Mouse (Mus musculus): Measurements from ENCODE around the gene Gadd45b.

GRCm38 (mm10) chr10:80901409-80902272 is 28.2 kb upstream of the Gadd45b start:
- TF ChIP-seq CTCF (IDR thresholded peaks at IDR 0.05; ENCODE audit: extremely low read depth, insufficient read length, insufficient replicate concordance, low read depth, low read length) (no peak), POLR2A (IDR thresholded peaks at IDR 0.05; ENCODE audit: low read depth, low read length) (no peak)

Data from small intestine, adult 2 months (tissue).